Mouse (Mus musculus): ENCODE results near the gene Fbxo7. TPM values are rescaled to one million over a fixed set of nuclear protein-coding genes. Genes with fewer than 3 reads are reported as not detected.
A peak's percentile ranks its signal among the peaks of the same experiment; 100 is the strongest.

The Fbxo7 gene
- 9.7 and 10.3 TPM in 2 replicates for polyA plus RNA-seq (2012; ENCODE audit: insufficient read depth, insufficient read length, missing spikeins)

- peak within 1 kb of the TSS; percentile 98 for H3K4me3 ChIP-seq (ENCODE audit: insufficient read depth, low read depth, low read length)
- H3K4me1 ChIP-seq (ENCODE audit: control insufficient read depth, insufficient read depth, insufficient read length, low read length): no peaks in the 10 kb centered on the region
- peak within 1 kb of the TSS; percentile 92 for H3K27ac ChIP-seq (replicated peaks; ENCODE audit: low read depth, low read length)
Observed at GRCm38 (mm10) chr10:86021749-86022473, at the start of gene Fbxo7. Gene Fbxo7 (plus strand): TSS chr10:86021972.

DNA sequence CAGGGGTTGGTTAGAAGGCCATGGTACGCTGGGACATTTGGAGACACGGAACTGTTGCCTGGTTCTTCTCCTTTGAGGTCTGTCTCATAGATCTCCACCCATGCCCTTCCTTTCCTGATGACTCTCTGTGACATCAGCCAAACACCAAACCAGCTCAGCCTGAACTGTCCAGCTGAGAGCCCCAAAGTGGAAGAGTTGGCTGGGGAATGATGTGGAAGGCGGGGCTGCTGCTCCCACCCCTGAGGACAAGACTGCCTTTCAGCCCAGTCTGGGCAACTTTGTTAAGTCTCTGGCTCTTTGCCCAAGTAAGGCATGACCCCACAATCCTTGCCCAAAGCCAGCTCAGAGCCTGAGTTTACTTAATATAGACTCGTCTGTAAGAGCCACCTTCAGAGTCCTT, 48.9 kb upstream of the Fbxo7 start:
- Histone ChIP-seq H3K4me3 (ENCODE audit: insufficient read depth, low read depth, low read length) (no peak overlapping the region), H3K4me1 (ENCODE audit: control insufficient read depth, insufficient read depth, insufficient read length, low read length) (no peaks in the 10 kb centered on the region), H3K27ac (replicated peaks; ENCODE audit: low read depth, low read length) (no peak overlapping the region)

GRCm38 (mm10) chr10:85989412-85990115, 32.2 kb upstream of the Fbxo7 start:
- Histone ChIP-seq H3K4me1 (ENCODE audit: control insufficient read depth, insufficient read depth, insufficient read length, low read length) (no peaks in the 10 kb centered on the region), H3K4me3 (ENCODE audit: insufficient read depth, low read depth, low read length) (no peak overlapping the region), H3K27ac (replicated peaks; ENCODE audit: low read depth, low read length) (no peak overlapping the region)

DNA sequence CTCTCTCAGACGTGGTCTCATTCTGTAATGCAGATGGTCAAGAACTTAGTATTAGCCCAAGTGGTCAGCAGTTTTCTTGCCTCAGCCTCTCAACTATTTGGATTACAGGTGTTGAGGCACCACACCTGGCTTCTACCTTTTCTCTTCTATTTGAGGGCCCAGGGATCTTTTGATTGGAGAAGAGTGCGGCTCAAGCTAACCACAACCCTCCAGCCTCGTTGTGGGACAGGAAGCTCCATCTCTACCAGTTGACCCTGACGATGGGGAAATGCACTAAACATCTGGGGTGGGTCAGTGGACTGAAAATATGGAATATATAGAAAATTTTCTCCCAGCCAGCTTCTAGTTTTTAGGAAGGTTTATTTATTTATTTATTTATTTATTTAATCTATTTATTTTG, 29.4 kb upstream of the Fbxo7 start:
- no peak overlapping the region for H3K27ac ChIP-seq (replicated peaks; ENCODE audit: low read depth, low read length)
- no peak overlapping the region for H3K4me3 ChIP-seq (ENCODE audit: insufficient read depth, low read depth, low read length)
- H3K4me1 ChIP-seq (ENCODE audit: control insufficient read depth, insufficient read depth, insufficient read length, low read length): no peaks in the 10 kb centered on the region

GRCm38 (mm10) chr10:85993836-85994235, 27.9 kb upstream of the Fbxo7 start:
- H3K27ac ChIP-seq (replicated peaks; ENCODE audit: low read depth, low read length): no peak overlapping the region
- no peaks in the 10 kb centered on the region for H3K4me1 ChIP-seq (ENCODE audit: control insufficient read depth, insufficient read depth, insufficient read length, low read length)
- H3K4me3 ChIP-seq (ENCODE audit: insufficient read depth, low read depth, low read length): no peak overlapping the region

- no peak overlapping the region for H3K4me3 ChIP-seq (ENCODE audit: insufficient read depth, low read depth, low read length)
- H3K4me1 ChIP-seq (ENCODE audit: control insufficient read depth, insufficient read depth, insufficient read length, low read length): no peaks in the 10 kb centered on the region
- H3K27ac ChIP-seq (replicated peaks; ENCODE audit: low read depth, low read length): no peak overlapping the region
Observed at GRCm38 (mm10) chr10:85994543-85995104, 27.1 kb upstream of the Fbxo7 start.

- Histone ChIP-seq H3K4me1 (ENCODE audit: control insufficient read depth, insufficient read depth, insufficient read length, low read length) (no peaks in the 10 kb centered on the region), H3K27ac (replicated peaks; ENCODE audit: low read depth, low read length) (no peak overlapping the region), H3K4me3 (ENCODE audit: insufficient read depth, low read depth, low read length) (no peak overlapping the region)
Observed at GRCm38 (mm10) chr10:86000447-86000846, 21.3 kb upstream of the Fbxo7 start.

- Histone ChIP-seq H3K4me1 (ENCODE audit: control insufficient read depth, insufficient read depth, insufficient read length, low read length) (no peaks in the 10 kb centered on the region), H3K4me3 (ENCODE audit: insufficient read depth, low read depth, low read length) (no peak overlapping the region), H3K27ac (replicated peaks; ENCODE audit: low read depth, low read length) (no peak overlapping the region)
Observed at GRCm38 (mm10) chr10:86006455-86006854, 15.3 kb upstream of the Fbxo7 start.

DNA sequence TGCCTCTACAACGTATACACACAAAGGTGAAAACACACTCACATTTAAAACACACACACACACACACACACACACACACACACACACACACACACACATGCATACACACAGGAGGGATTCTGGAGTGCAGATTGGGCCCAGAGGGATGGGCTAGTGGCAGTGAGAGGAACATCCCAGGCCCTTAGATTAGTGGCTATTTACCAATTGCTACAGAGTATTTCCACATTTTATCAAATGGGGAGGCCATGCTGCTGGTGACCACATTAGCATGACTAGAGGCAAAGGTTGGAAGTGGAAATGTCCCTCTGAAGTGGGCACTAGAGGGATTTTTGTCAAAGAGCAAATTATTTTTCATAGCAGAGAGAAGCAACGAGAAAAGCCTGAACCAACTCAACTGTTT, 12.1 kb upstream of the Fbxo7 start:
- H3K4me3 ChIP-seq (ENCODE audit: insufficient read depth, low read depth, low read length): no peak overlapping the region
- no peak overlapping the region for H3K27ac ChIP-seq (replicated peaks; ENCODE audit: low read depth, low read length)
- H3K4me1 ChIP-seq (ENCODE audit: control insufficient read depth, insufficient read depth, insufficient read length, low read length): no peaks in the 10 kb centered on the region

GRCm38 (mm10) chr10:86010636-86011035, 11.1 kb upstream of the Fbxo7 start:
- H3K4me3 ChIP-seq (ENCODE audit: insufficient read depth, low read depth, low read length): no peak overlapping the region

GRCm38 (mm10) chr10:86011172-86011571, 10.6 kb upstream of the Fbxo7 start:
- Histone ChIP-seq H3K4me1 (ENCODE audit: control insufficient read depth, insufficient read depth, insufficient read length, low read length) (no peaks in the 10 kb centered on the region), H3K4me3 (ENCODE audit: insufficient read depth, low read depth, low read length) (no peak overlapping the region), H3K27ac (replicated peaks; ENCODE audit: low read depth, low read length) (no peak overlapping the region)

More at GRCm38 (mm10) chr10:86010636-86011035, 11.1 kb upstream of the Fbxo7 start:
- Histone ChIP-seq H3K27ac (replicated peaks; ENCODE audit: low read depth, low read length) (no peak overlapping the region), H3K4me1 (ENCODE audit: control insufficient read depth, insufficient read depth, insufficient read length, low read length) (no peaks in the 10 kb centered on the region)

GRCm38 (mm10) chr10:86011781-86012180, 10.0 kb upstream of the Fbxo7 start, which contains the start of gene Bpifc:
Gene Bpifc (minus strand): TSS chr10:86011895.
- Histone ChIP-seq H3K4me3 (ENCODE audit: insufficient read depth, low read depth, low read length) (no peak within 1 kb of the TSS), H3K4me1 (ENCODE audit: control insufficient read depth, insufficient read depth, insufficient read length, low read length) (no peaks in the 10 kb centered on the region), H3K27ac (replicated peaks; ENCODE audit: low read depth, low read length) (no peak within 1 kb of the TSS)

DNA sequence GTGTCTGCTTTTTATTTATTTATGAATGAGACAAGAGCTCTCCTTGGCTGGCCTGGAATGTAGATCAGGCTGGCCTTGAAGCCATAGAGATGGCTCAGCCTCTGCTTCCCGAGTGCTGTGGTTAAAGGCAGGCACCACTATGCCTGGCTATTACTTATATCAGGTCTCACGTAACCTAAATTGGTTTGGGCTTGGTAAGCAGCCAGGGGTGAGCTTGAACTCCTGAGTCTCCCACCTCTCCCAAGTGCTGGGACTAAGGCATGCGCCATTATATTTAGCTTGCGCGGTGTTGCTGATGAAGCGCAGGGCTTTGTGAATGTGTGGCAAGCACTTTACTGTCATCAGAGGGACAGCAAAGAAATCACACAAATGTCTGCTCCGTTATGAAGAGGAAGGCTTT, 4.0 kb upstream of the Fbxo7 start:
- Histone ChIP-seq H3K4me3 (ENCODE audit: insufficient read depth, low read depth, low read length) (no peak overlapping the region), H3K27ac (replicated peaks; ENCODE audit: low read depth, low read length) (no peak overlapping the region), H3K4me1 (ENCODE audit: control insufficient read depth, insufficient read depth, insufficient read length, low read length) (no peaks in the 10 kb centered on the region)

GRCm38 (mm10) chr10:86018813-86019212, 3.0 kb upstream of the Fbxo7 start:
- no peak overlapping the region for H3K4me3 ChIP-seq (ENCODE audit: insufficient read depth, low read depth, low read length)
- no peak overlapping the region for H3K27ac ChIP-seq (replicated peaks; ENCODE audit: low read depth, low read length)
- H3K4me1 ChIP-seq (ENCODE audit: control insufficient read depth, insufficient read depth, insufficient read length, low read length): no peaks in the 10 kb centered on the region

DNA sequence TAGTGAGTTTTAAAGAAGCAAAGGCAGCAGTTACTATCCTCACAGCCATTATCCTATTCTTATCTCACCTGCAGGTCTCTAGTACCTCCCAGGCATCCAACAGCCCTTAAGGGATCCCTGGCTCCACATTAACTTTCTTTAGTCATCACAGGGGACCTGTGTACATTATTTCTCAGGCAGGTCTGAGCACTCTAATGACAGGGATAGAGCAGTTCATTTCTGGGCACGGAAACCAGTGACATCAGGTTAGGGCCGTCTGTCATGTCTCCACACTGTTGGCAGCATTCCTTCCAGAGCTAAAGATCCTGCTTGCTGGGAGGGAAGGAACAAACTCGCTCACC, 394 bp upstream of the Fbxo7 start:
- 0 out of 2 replicates have a peak overlapping the region, but pooled peaks have one; percentile 25 for H3K27ac ChIP-seq (replicated peaks; ENCODE audit: low read depth, low read length)
- H3K4me3 ChIP-seq (ENCODE audit: insufficient read depth, low read depth, low read length): peak overlapping the region; percentile 36
- no peaks in the 10 kb centered on the region for H3K4me1 ChIP-seq (ENCODE audit: control insufficient read depth, insufficient read depth, insufficient read length, low read length)

- H3K4me1 ChIP-seq (ENCODE audit: control insufficient read depth, insufficient read depth, insufficient read length, low read length): no peaks in the 10 kb centered on the region
- peak overlapping the region; percentile 92; the same call in 1 of the 2 replicates for H3K27ac ChIP-seq (replicated peaks; ENCODE audit: low read depth, low read length)
- H3K4me3 ChIP-seq (ENCODE audit: insufficient read depth, low read depth, low read length): peak overlapping the region; percentile 98
Observed at GRCm38 (mm10) chr10:86022474-86022816, 673 bp downstream of the Fbxo7 start.
